Mouse (Mus musculus): ENCODE data around the gene Olfr286. TPM values are rescaled to one million over a fixed set of nuclear protein-coding genes. Genes with fewer than 3 reads are reported as not detected.

Olfr286 gene
- polyA plus RNA-seq, 1 experiment = 0.24 TPM

GRCm38 (mm10) chr15:98181856-98182570 lies 52.2 kb downstream of the Olfr286 start:
- Histone ChIP-seq H3K27ac (ENCODE audit: insufficient read depth, low read depth, low read length) (no peak overlapping the region), H3K36me3 (ENCODE audit: control insufficient read depth, insufficient read depth, low read length) (no peaks in the 10 kb centered on the region), H3K4me3 (ENCODE audit: low read depth, low read length) (no peak overlapping the region), H3K4me1 (ENCODE audit: control insufficient read depth, insufficient read depth, insufficient read length, low read length) (no peaks in the 10 kb centered on the region), H3K27me3 (ENCODE audit: control insufficient read depth, insufficient read depth, low read length) (peaks cover 2% of the 10 kb centered on the region; the same call in 1 of the 2 replicates)
- 65% methylated on average over 12 of the region's 12 CpGs for WGBS
- TF ChIP-seq POLR2A (IDR thresholded peaks at IDR 0.05; ENCODE audit: low read depth, low read length) = no peak
- TF ChIP-seq CTCF (IDR thresholded peaks at IDR 0.05; ENCODE audit: extremely low read depth, insufficient read length, insufficient replicate concordance, low read depth, low read length) = no peak

DNA sequence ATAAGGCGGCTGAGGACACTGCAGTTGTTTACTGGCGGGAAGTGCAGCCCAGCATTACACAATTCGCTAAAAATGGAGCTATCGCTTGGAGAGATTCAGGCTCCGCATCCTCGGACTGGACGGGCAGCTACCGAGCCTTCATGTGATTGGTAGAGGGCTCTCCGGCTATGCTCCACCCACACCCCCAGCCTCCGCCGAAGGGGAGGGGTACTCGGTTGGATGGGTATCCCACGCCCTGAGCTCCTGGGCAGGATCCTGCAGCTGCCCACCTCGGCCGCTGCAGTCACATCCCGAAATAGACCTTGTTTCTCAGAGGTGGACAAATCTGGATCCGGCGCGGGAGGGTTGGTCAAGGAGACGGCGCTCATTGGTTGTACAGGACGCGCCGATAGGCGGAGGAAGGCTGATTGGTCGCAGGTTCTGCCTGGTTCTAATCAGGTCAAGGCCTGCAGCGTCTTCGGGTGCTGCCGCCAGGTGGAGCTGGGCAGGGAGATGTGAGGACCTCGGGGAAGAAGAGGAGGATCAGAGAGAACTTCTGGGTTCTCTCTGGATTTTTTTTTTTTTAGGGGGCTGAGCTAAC lies 53.0 kb downstream of the Olfr286 start:
- Histone ChIP-seq H3K27me3 (ENCODE audit: control insufficient read depth, insufficient read depth, low read length) (peaks cover 2% of the 10 kb centered on the region; the same call in 1 of the 2 replicates), H3K4me1 (ENCODE audit: control insufficient read depth, insufficient read depth, insufficient read length, low read length) (no peaks in the 10 kb centered on the region), H3K4me3 (ENCODE audit: low read depth, low read length) (peak overlapping the region; percentile 67), H3K36me3 (ENCODE audit: control insufficient read depth, insufficient read depth, low read length) (no peaks in the 10 kb centered on the region), H3K27ac (ENCODE audit: insufficient read depth, low read depth, low read length) (peak overlapping the region; percentile 48)
- 1% methylated on average over 30 of the region's 30 CpGs for WGBS
- TF ChIP-seq CTCF (IDR thresholded peaks at IDR 0.05; ENCODE audit: extremely low read depth, insufficient read length, insufficient replicate concordance, low read depth, low read length) (peak; percentile 82), POLR2A (IDR thresholded peaks at IDR 0.05; ENCODE audit: low read depth, low read length) (no peak)

GRCm38 (mm10) chr15:98180567-98181131 lies 53.6 kb downstream of the Olfr286 start:
- 12% methylated on average over 26 of the region's 26 CpGs for WGBS
- peak overlapping the region; percentile 48 for H3K27ac ChIP-seq (ENCODE audit: insufficient read depth, low read depth, low read length)
- no peak; the same call in 1 of the 2 replicates for TF ChIP-seq POLR2A (IDR thresholded peaks at IDR 0.05; ENCODE audit: low read depth, low read length)
- TF ChIP-seq CTCF (IDR thresholded peaks at IDR 0.05; ENCODE audit: extremely low read depth, insufficient read length, insufficient replicate concordance, low read depth, low read length) = no peak
- no peaks in the 10 kb centered on the region for H3K4me1 ChIP-seq (ENCODE audit: control insufficient read depth, insufficient read depth, insufficient read length, low read length)
- peaks cover 2% of the 10 kb centered on the region; the same call in 1 of the 2 replicates for H3K27me3 ChIP-seq (ENCODE audit: control insufficient read depth, insufficient read depth, low read length)
- peak overlapping the region; percentile 67 for H3K4me3 ChIP-seq (ENCODE audit: low read depth, low read length)
- no peaks in the 10 kb centered on the region for H3K36me3 ChIP-seq (ENCODE audit: control insufficient read depth, insufficient read depth, low read length)

- 32% methylated on average over 3 of the region's 3 CpGs for WGBS
- Histone ChIP-seq H3K4me3 (ENCODE audit: low read depth, low read length) (no peak overlapping the region), H3K36me3 (ENCODE audit: control insufficient read depth, insufficient read depth, low read length) (no peaks in the 10 kb centered on the region), H3K4me1 (ENCODE audit: control insufficient read depth, insufficient read depth, insufficient read length, low read length) (no peaks in the 10 kb centered on the region; the same call in 1 of the 2 replicates), H3K27me3 (ENCODE audit: control insufficient read depth, insufficient read depth, low read length) (peaks cover 2% of the 10 kb centered on the region; the same call in 1 of the 2 replicates), H3K27ac (ENCODE audit: insufficient read depth, low read depth, low read length) (no peak overlapping the region)
- TF ChIP-seq POLR2A (IDR thresholded peaks at IDR 0.05; ENCODE audit: low read depth, low read length) (no peak), CTCF (IDR thresholded peaks at IDR 0.05; ENCODE audit: extremely low read depth, insufficient read length, insufficient replicate concordance, low read depth, low read length) (no peak)
Measured at GRCm38 (mm10) chr15:98177320-98177719, 56.9 kb downstream of the Olfr286 start.

Other genes starting within 250 kb of the Olfr286 start
- 0.03 TPM in 1 of 2 replicates, not detected in the other for gene Col2a1, start 229.8 kb downstream of the Olfr286 start, polyA plus RNA-seq (2012; rRNA removed)
- gene Pfkm, start 141.9 kb downstream of the Olfr286 start, polyA plus RNA-seq (2012; rRNA removed) = 4.3 and 4.8 TPM in 2 replicates
- gene Senp1, start 140.7 kb downstream of the Olfr286 start, polyA plus RNA-seq (2012; rRNA removed) = 3.2 and 5.5 TPM in 2 replicates
- gene Asb8, start 68.8 kb downstream of the Olfr286 start, polyA plus RNA-seq (2012; rRNA removed) = 15.8 and 27.3 TPM in 2 replicates
- gene Ccdc184, start 67.3 kb downstream of the Olfr286 start, polyA plus RNA-seq (2012; rRNA removed) = 0.22 and 0.43 TPM in 2 replicates
- gene Olfr288, start 38.9 kb downstream of the Olfr286 start, polyA plus RNA-seq (2012; rRNA removed) = not detected in 2 replicates
- gene Gm44579, start 13.5 kb downstream of the Olfr286 start, polyA plus RNA-seq (2012; rRNA removed) = not detected in 2 replicates
- 0.11 and 0.67 TPM in 2 replicates for gene Olfr287, start 13.4 kb downstream of the Olfr286 start, polyA plus RNA-seq (2012; rRNA removed)
- not detected in 2 replicates for gene H1fnt, start 22.8 kb upstream of the Olfr286 start, polyA plus RNA-seq (2012; rRNA removed)
- 0.28 and 0.34 TPM in 2 replicates for gene Zfp641, start 61.7 kb upstream of the Olfr286 start, polyA plus RNA-seq (2012; rRNA removed)
- gene Olfr285, start 82.9 kb upstream of the Olfr286 start, polyA plus RNA-seq (2012; rRNA removed) = not detected in 2 replicates
- gene Olfr284, start 106.5 kb upstream of the Olfr286 start, polyA plus RNA-seq (2012; rRNA removed) = not detected in 2 replicates
- gene Olfr283, start 146.5 kb upstream of the Olfr286 start, polyA plus RNA-seq (2012; rRNA removed) = not detected in 2 replicates
- gene Olfr282, start 196.8 kb upstream of the Olfr286 start, polyA plus RNA-seq (2012; rRNA removed) = not detected in 2 replicates
- gene Olfr281, start 218.1 kb upstream of the Olfr286 start, polyA plus RNA-seq (2012; rRNA removed) = not detected in 2 replicates
- not detected in 2 replicates for gene OR5BS1P, start 235.4 kb upstream of the Olfr286 start, polyA plus RNA-seq (2012; rRNA removed)
- not detected in 2 replicates for gene Lalba, start 248.3 kb upstream of the Olfr286 start, polyA plus RNA-seq (2012; rRNA removed)